Mouse (Mus musculus): ENCODE results near the gene Foxp1.
A peak's percentile ranks its signal among the peaks of the same experiment; 100 is the strongest.

Foxp1 gene

DNA sequence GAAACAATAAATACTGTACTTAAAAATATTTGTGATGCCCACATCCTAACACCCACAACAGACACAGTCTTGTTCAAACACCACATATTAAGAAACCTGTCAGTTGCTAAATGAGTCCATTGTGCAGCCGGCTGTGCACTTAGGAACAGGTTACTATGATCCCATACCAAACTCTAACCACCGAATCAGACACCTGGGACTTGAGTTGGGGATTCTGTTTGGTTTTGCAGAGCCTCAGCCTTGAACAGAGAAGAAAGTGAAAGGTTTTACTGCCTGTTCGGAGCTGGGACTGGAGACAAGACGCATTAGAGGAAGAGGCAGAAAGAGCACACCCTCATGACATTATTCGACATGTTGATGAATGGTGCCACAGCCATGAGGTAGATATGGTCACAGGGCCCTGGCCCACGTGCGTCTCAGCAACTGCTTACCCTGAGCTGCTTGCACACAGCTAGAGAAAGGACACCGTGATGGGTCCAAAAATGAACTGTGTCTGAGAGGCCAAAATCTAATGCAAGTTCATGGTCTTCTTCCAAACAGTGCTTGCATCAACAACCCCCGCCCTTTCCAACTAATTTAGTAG lies 491.1 kb downstream of the Foxp1 start:
- DNase-seq, result no peak

GRCm38 (mm10) chr6:99030251-99030650 lies 492.3 kb downstream of the Foxp1 start:
- DNase-seq, result no peak

DNA sequence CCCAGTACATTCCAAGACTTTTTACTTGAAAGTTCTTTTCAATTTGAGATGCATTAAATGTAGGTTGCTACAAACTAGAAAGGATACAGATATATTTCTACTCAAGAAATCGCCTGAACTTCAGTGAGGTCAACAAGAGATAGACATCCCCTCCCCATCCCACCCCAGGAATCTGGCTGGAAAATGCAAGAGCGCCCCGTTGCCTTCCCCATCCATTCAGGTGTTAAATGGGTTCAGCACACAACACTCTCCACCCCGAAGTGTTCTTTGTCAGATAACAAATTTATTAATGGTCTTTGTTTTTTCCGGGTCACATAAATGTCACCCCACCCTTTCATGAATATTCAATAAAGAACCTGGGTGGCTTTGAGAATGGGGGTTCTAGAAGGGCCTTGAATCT lies 493.1 kb downstream of the Foxp1 start:
- DNase-seq, result no peak

GRCm38 (mm10) chr6:99028989-99029305 lies 493.6 kb downstream of the Foxp1 start:
- DNase-seq, result no peak

- peak; percentile 64 for DNase-seq
These were observed 494.1 kb downstream of the Foxp1 start for GRCm38 (mm10) chr6:99028161-99028988.

DNA sequence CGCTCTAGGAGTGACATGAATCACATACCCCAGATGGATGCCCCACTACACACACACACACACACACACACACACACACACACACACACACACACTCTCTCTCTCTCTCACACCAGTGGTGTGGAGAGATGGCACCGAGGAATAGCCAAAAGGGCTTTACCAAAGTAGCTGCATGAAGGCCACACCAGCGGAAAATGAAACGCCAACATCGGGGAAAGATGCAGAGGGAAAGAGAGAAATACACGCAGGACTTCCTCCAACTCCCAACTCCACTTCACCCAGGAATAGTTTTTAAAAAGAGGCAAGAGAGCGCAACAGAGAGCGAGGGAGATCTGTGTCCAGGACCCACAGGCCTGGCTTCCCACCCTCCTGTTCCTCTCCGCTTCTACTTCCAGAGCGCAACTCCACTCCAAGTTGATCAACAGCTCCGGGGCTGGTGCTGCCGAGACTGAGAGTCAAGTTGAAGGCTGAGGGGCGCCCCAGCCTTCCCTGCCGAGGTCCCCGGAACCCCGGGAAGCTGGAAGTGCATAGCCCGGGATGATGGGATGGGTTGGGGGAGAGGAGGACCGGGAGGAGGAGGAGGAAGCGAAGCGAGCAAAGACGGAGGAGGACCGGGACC lies 494.9 kb downstream of the Foxp1 start:
- peak; percentile 30 for DNase-seq

GRCm38 (mm10) chr6:99026635-99027541 lies 495.6 kb downstream of the Foxp1 start:
- no peak for DNase-seq

DNA sequence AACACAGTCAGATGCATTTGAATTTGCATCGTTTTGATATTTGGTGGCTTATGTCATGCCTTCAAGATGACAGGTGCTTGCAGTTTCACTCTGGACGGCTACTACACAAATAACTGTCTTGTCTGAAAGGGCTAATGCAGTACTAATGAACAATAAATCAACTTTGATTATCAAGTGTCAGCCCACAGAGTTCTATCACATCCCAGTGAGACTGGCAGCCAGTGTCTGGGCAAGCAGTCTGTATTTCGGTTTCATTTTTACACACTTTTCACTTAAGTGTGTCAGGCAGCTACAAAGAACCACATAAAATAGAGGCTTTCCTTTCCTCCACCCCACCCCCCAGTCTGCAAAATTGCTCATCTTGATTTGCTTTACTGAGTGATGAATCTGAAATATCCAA lies 496.5 kb downstream of the Foxp1 start:
- no peak for DNase-seq

DNA sequence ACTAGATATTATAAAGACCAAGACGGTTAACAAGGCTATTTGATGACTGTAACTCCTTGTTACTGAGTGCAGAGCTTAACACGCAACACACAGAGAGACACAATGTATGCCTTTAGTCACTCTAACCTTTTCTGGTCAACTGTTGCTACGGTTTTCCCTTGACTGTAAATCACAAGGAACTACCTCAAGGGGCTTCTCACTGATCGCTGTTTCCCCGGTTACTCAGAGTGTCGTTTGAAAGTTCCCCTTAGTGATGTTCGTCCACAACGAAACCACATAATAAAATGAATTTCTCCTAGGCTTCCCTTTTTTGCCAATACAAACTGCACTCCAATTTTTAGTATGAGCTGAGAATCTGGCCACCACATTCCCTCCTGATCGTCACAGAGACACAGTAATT lies 497.9 kb downstream of the Foxp1 start:
- no peak for DNase-seq

DNA sequence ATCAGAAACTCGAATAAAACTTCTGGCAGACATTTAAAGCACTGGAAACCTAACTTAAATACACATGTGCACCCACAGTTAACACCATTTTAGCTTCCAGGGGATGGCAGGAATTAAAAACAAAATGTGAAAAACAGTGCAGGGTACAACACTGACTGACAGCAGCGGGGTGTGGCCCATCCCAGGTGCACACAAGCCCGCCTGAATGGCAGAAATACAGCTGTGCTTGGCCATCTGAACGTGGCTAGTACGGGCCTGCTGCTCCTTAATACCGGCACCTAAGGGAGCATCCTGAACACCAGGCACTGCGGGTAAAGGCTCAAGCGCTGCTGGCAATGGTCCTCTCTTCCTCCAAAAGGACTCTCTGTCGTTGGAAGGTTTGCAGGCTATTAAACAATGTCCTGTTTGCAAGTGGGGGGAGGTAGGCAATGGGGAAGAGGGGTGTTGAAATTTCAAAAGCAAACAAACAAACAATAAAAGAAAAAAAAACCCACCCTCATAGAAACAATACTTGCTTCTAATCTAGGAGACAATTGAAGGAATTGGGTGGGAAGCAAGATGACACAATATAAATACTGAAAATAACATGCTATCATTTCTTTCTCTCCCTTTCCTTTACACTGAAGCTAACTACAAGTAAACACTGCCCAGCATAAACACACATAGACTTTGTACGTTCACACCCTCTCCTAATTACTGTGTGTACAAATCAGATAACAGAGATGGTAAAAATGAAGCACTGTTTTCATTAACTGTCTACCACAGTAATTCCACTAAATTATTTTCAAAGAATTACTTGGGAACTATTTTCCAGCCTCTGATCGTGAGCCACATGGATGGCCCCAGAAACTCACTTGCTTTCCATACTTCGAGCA lies 501.7 kb downstream of the Foxp1 start:
- no peak for DNase-seq

GRCm38 (mm10) chr6:99019716-99020115 lies 502.8 kb downstream of the Foxp1 start:
- DNase-seq, result no peak

DNA sequence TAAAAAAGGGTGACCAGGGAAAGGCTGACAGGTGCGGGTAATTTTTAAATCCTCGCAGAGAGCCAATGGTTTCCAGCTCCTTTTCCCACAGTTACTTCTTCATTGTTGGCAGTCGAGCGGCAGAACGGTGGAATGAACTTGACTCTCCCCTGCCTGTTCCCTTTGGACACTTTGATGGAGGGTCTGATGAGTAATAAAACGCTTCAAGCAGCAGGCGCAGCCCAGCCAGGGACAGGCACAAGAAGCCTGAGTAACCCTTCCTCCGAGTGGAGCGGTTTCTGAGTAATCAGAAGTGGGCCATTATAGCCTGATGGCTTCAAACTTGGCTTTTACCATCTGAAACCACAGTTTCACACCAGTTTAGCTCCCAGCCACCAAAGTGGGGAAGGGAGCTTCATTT lies 503.3 kb downstream of the Foxp1 start:
- no peak for DNase-seq

DNA sequence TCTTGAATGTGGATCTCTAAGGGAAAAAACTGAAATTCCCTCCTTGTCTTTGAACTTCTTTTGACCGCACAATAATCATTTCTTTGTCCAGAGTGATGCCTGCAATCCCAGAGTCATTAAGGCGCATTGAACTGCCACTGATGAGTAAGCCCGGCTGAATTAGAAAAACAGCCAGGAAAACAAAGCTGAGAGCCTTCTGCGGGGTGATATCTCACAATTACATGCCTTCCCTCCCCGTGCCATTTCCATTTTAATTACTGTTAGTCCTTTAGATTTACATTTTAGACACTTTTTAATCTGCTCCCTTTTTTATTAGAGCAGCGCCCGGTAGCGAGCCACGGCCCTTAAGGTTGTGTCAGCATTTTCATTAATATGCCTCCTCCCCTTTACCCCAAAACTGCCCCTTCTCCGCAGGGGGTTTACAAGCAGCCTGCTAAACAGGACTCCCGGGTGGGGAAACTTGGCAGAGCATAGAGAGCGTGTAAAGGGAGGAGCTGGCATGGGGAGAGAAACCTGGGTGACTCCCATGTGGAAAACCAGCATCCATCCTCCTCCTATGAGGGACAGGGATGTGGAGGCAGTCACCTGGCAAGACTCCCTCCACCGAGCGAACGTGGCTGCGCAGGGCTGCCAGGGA lies 508.5 kb downstream of the Foxp1 start:
- no peak for DNase-seq

DNA sequence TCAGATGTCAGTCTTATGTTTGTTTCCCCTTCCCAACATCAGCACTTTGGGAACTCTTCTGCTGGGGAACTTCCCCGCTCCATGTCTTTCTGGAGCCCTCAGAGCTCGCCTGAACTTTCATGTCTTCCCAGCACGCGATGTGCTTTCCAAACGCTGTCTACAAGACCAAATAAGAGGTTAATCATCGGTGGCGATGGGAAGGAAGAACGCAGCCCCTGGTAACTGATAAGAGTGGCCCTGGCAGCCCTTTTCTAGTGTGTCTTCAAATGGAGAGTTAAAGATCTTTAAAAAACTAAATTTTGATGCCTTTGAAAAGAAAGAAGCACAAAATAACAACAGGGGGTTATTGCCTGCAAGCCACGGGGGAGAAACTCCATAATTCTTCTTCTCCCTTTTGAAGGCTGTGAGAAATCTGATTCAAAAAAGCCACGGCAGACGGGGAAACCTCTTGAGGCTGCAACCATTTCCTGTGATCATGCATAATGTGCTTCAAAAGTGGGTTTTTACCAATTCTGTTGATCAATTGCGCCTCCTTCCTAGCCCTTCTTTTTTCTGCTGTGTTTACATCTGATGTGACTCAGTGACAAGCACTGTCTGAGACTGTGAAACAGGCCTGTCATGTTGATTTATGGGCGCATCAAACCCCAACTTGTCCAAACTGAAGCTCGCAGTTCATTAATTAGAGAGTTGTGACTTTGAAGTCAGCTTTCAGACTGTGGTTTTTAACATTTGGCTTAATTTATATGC lies 509.2 kb downstream of the Foxp1 start:
- no peak for DNase-seq

- DNase-seq, result no peak
These were observed 510.5 kb downstream of the Foxp1 start for GRCm38 (mm10) chr6:99011895-99012584.

DNA sequence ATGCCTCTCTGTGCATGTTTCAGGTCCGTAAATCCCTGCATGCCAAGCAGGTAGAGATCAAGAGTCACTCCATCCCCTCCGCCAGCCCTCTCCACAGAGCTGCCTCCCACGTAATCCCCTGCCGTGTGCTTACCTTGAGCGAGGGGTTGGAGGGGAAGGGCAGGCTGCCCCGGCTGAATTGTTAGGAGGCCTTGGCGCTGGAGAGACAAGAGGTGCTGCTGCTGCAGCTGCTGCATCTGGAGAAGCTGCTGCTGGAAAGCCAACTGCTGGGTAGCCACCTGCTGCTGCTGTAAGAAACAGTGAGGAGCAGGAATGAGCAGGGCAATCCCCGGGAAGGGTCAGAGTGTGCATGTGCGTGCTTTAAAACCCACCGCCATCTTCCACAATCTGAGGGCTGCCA lies 512.8 kb downstream of the Foxp1 start:
- DNase-seq, result no peak

- DNase-seq, result no peak
These were observed 514.0 kb downstream of the Foxp1 start for GRCm38 (mm10) chr6:99008565-99008964.

DNA sequence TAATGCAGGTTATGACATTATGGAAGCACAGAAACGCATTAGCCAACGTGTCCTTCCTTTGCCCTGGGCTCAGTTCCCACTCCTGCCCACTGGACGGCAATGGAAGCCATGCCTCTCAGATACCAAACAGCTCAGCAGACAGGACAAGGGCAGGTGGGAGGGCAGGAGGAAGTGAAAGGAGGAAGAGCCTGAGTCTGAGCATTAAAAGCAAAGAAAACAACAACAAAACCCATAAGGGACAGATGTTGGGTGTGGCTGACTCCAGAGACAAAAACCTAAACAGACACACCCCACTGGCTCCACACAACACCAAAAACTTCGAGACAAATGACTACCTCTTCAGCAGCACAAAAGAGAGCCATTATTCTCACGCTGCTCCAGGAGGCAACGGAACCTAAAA lies 515.0 kb downstream of the Foxp1 start:
- DNase-seq, result no peak

DNA sequence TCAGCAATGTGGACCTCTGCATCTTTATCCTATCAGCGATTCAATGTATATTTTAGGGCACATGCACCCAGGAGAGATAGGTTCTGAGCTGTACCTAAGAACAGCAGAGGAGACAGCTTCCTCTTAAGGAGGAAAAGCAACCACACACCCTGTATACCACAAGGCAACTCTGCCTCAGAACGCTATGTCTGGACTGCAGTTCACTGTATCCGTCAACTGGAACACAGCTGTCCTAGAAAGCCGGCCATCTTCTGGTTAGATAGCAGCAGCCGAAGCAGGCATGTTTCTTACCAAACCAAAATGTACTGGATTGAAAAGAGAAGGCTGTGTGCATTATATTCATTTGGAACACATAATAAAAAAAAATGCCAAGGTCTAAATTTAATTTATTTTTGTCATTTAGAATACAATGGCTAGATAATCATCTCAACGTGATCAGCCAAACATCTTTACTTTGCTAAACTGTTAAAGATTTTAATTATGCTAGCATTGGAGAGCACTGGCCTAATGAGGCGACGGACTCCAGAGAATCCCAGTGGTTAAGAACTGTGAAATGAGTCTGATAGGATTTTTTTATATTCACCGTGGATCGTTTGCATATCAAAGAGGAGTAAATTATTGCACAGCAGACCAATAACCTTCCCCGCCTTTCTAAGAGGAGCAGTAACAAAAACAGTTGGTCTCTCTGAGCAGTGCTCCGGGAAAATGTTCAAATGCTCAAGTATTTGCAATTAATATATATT lies 518.1 kb downstream of the Foxp1 start:
- no peak for DNase-seq

All from right cerebral cortex, postnatal 14 days (tissue).